Mouse (Mus musculus) B cell, adult 2 months (primary cell): ENCODE results near the gene Btd.

Experiments used
- DNase-seq, 2 experiments: peaks; one replicate each; pipeline ENCODE4 v3.0.0; 2022

The Btd gene

GRCm38 (mm10) chr14:31647991-31648390 lies 7.2 kb downstream of the Btd start:
- DNase-seq = no peak

DNA sequence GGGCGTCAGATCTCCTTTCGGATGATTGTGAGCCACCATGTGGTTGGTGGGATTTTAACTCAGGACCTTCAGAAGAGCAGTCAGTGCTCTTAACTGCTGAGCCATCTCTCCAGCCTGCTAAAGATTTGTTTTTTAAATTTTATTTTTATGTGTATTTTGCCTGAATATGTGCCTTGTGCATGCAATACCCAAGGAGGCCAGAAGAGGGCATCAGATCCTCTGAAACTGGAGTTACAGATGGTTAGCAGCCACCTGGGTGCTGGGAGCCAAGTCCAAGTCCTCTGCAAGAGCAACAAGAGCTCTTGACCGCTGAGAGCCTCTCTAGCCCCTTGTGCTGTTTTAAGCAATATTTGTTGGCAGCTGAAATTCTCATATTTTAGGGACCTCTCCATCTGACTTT lies 9.5 kb downstream of the Btd start:
- peak; percentile 48 to 51 for DNase-seq

DNA sequence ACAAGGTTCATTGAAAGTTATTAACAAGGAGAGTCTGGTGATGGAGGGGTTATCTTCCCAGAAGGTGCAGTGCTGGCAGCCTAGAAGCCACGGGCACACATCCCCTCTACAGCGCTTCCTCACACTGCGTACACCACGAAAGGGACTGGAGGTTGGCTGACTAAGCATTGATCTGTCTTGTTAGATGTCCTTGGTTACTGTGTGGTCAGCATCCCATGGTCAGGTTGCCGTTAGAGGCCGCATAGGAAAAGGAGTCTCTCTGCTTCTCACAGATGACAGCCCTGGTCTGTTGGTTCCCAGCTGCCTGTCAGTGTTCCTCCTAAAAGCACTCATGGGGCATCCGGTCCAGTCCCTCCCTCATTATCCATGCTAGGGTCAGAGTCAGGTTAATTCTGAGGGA lies 10.4 kb downstream of the Btd start:
- DNase-seq = no peak

DNA sequence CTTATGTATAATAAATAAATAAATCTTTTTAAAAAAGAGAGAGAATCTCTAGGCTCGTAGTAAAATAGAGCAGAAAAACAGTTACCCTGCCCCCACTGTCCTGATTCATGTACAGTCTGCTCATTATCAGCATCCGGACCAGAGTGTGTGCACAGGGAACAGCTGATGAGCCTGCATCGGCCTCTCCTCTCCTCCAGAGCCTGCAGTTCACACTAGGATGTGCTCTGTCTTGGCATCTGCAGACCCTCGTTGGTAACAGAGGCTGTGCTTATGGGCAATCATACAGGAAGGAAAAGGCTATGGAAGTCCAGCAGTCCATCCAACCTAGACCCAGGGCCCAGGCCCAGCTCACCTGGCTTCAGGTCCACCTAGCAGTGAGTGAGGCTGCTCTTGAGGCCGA lies 11.3 kb downstream of the Btd start:
- DNase-seq = no peak

DNA sequence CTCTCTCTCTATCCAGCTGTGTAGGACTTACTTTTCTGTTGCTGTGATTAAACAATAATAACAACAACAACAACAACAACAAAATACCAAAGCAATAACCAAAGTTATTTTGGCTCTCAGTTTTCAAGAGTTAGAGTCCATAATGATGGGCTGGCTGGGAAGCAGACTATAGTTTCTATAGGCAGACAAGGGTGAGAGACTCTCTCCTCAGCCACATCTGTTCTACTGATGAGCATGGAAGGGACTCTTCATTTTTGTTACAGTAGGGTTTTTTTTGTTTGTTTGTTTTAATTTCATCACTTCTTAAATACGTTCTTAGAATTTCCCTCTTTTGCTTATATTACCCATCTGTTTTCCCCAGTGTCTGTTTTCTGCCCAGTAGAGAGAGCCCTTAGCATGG lies 11.8 kb downstream of the Btd start:
- DNase-seq = no peak

DNA sequence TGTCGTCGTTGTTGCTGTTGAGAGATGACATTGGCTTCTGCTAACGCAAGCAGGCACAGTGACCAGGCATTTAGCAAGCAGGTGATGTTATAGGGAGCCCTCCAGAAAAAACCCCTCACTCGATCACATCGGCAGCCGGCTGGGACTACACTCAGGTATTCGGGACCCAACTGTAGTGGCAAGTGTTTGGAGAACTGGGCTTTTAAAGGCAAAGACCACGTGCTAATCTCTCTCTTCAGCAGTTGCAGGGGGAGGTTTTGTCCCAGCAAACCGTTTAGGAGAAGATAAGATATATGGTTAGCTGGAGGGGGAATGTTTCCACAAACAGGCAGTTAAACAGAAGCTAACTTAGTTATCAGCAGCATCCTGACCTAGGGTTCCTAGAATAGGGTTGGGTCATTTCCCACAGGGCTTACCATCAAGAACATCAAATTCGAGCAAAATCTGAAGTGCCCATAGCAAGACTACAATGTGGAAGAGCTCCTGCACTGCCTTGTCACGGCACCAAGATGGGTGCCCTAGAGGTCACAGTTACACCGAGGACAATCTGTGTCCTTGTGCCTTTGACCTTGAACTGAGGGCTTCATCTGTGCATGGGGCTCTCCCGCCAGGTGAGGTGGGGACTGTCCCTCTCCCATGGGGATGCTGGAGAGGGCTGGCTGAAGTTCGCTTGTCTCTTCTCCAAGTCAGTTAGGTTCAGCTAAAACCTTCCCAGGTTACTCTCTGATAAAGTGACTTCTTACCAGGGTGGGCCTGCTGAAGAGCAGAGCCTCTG lies 12.5 kb downstream of the Btd start:
- no peak for DNase-seq

DNA sequence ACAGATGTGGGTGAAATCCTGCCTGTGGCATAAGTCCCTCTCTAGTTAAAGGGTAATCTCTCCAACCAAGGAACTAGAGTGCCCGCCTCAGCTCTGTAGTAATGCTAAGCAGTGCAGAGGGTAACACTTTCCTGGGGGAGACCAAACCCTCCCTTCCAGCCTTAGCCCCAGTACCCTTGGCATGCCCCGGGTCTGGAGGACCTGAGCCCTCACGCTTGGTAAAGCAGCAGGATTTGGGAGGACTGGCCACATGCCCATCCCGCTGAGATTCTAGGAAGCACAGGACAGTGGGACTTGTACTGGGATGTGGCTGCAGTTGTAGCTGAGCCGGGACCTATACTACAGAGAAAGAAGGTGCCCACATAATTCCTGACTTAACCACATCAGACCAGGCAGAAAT lies 14.0 kb downstream of the Btd start:
- no peak for DNase-seq

DNA sequence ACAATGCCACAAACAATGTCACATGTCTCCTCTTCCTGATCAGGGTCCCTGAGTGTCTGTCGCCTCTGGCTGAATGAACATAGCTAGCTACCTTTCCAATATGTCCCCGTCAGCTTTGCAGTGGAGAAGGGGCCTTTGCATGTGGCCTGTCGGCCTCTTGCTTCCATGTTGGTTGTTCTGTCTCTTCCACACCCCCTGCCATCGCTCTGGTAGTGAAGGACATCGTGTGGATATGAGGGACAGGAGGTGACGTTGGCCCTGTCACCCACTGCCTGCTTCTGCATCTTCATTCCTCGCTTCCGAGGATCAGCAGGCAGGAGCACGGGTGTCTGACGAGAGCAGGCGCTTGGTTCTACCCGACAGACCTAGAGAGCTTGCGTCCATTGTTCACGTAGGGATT lies 14.6 kb downstream of the Btd start:
- no peak for DNase-seq

DNA sequence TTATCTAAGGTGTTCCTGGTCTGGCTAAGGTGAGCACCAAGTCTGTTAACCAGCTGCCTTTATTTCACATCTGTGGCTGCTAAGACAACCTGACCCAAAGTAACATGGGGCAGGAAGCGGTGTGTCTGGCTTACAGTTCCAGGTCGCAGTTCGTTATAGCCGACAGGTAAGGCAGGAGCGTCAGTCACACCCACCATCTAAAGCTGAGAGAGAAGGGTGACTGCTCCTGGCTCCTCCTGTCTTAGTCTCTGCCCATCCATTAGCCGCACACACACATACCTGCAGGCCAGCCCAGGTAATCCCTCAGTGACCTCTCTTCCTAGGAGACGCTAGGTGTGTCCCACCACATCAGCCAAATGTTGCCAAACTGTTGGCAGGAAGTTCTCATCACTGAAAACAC lies 15.6 kb downstream of the Btd start:
- no peak for DNase-seq

- DNase-seq = peak; percentile 83 to 84
Observed at GRCm38 (mm10) chr14:31656857-31657645, 16.2 kb downstream of the Btd start.

DNA sequence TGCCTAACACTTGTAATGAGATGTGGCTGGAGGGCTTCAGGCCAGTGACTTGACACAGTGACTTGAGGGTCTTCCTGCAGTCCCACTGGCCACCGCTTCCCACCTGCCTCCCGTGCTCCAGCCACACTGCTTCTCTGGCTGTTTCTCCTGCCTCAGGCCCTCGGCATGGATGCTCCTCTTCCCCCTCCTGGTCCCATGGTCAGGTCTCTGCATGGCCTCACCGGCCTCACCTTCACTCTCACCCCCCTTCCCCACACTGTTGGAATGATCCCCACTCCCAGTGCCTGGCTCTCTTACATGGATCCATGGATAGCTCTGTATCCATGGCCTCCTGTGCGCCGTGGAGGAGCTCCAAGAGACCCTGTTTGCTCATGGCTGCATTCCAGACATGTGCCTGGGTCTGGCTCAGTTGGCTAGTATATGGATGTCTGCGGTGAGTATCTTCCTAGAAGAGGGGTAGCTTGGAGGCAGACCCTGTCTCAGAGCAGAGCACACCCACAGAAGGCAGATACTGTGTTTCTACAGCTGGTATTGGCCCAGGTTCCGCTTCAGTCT lies 17.4 kb downstream of the Btd start:
- no peak for DNase-seq

GRCm38 (mm10) chr14:31659501-31660181 lies 18.8 kb downstream of the Btd start:
- DNase-seq = no peak

DNA sequence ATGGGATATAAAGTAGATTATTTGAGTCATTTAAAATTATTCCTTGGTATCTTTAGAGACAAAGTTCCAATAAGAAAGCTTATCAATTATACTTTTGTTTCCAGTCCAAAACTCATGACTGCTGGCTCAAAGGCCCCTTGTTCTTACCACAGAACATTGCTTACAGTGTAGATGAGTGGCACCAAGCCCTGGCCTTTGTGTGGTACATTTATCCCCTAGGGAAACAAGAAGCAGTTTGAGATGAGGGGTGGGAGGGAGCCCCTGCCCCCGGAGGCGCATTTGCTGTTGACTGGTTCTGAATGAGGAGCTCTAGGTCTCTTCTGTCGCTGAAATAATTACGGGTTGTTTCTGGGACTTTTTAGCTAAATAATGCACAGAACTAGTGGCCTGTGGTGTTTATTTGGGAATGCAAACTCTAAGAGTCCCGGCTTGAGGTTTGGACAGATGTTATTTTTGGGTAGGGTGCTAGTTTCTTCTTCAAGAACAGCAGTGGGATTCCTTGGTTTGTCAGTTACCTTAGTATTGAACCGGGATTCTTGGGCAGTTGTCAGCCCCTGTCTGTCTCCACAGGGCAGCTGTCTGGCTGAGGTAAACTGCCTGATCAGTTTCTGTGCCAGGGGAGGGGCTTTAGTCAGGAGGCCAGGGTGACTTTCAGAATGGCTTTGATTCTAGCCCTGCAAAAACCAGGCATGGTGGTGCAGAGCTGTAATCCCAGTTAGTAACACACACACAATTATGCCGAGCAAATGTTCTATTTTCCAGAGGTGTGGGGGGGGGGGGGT lies 19.7 kb downstream of the Btd start:
- no peak for DNase-seq

DNA sequence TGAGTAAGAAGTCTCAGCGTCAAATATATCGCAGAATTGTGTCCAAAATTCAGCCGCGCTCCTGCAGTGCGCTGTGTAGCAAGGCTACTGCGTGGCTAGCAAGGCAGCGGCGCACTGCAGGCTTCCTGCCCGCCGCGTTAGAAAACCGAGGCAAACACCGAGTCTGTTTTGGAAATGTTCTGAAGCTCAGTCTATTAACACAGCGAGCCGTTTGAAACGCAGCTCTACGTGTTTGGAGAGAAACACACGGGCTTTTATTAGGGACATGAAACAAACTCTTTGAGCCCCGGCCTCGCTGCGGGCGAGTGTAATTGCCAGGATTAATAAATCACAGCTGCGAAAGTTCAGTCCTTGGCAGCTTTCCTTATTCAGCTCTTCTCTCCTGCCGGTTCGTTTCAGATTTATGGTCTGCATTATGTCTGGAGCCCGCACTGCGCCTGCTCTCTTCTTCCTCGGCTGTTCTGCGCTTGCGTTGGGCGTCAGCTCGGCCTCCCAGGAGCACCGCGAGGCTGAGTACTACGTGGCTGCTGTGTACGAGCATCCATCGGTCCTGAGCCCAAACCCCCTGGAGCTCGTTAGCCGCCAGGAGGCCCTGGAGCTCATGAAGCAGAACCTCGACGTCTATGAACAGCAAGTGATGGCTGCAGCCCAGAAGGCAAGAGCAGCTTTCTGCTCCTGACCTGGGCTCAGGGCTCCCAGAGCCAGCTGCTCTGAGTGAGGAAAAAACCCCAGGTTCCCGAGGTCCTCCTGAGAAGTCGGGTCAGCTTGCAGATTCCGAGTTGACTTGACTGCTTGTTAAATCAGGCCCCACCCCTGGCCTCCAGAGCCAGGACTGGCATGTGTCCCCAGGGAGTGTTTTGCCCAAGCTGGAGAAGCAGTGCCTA lies 21.1 kb downstream of the Btd start:
- peak; percentile 71 to 73 for DNase-seq

- DNase-seq = peak; percentile 65 to 67
Observed at GRCm38 (mm10) chr14:31662555-31663211, 21.9 kb downstream of the Btd start.

DNA sequence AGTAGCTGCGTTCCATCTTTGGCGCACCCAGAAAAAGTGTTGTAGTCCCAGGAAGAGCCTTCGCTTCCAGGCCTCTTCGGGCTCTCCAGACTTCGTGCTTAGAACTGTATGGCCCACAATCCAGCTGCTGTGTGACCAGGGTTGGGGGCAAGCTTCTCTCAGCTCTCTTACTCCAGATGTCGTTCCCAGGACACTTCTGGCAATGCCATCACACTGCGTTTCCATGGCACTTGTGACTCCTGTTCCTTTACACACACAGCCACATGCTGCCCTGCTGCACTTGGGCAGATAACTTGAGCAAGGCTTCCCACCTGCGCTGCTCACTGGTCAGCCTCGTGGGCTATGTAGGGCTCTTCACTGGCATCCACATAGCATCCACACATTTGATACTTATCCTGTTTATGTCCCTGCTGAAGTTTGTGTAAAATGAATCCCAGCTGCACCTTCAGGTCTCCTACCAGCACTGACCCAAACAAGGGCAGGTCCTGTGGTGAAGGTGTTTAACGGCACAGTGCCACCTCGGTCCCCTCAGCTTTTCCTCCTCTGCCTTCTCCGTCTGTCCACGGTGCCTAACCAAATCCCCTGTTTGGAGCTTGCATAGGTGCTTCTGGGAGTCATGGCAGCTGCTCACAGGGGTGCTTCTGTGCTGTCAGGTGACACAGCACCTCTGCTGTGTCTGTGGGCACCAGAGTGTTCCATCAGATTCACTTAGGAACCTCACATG lies 22.7 kb downstream of the Btd start:
- DNase-seq = no peak

DNA sequence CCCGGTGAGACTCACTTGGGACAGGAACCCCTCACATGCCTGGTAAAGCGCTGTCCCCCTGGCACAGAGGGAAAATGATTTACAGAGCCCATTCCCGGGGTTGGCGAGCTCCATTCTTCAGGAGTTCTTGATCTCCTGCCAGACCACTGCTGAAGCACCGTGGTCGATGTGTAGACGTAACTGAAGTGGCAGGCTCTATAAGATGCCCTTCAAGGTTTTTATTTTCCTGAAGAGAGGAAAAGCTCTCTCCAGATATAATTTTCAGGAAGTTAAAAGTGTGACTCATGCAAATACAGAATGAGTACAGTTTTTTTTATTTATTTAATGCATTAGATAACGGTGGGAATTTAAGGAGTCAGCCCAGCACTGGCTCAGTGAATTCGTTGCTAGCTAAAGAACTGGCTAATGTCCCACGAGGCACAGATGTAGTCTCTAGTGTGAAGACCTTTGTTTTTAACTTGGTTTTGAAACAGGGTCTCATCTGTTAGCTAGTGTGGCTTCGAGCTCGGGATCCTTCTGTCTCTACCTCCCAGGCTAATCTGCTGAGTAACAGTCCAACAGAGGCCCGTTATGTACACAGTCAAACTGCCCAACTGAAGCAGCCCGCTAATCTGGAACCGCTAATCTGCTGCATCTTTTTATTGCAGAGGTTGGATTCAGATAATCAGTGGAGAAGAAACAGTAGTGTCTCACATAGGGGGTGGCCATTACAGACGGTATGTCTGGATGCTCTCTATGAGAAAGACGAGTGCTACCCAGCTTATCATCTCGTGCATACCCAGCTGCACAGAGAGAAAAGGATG lies 23.5 kb downstream of the Btd start:
- no peak for DNase-seq

DNA sequence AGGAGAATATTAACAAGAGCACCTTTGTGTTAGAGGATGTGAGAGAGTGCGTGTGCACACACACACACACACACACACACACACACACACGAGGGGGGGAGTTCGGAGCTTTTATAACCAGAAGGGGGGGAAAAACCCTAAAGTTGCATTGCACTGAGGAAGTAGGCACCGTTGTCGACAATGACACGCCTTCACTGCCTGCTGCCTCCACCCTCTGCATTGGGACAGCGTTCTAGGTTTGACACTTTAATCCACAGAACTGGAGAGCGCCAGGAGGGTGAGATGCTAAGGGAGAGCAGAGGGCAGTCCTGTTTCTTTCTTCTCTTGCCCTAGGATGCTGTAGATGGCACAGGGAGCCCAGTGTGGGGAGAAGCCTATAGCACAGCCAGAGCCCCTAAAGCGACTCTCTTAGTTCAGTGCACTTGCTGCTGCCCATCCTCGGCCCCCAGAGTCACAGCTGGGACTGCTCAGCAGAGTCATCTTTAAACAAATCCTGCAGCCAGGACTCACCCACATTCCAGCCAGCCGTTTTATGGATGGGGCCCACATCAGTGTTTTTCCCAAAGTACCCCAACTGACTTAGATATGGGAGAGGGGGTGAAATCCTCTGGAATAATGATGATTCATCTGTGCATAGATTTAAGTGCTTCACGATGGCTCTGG lies 24.2 kb downstream of the Btd start:
- DNase-seq = peak; percentile 76 to 78

DNA sequence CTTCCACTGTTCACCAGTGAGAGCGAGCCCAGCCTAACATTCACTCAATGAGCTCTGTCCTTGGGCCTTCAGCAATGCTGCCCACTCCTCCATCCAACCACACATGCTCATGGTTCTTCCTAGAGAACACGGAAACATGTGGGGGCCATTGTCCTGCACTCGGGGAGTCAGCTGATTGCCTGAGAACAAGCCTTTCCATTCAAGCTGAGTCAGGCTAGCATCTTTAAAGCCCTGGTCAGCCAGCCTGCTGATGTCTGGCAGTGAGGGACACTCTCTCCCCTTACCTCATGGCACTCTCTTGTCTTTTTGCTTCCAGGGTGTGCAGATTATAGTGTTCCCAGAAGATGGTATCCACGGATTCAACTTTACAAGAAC lies 24.7 kb downstream of the Btd start:
- DNase-seq = no peak
